Mouse (Mus musculus) lung, postnatal 0 days (tissue): ENCODE results near the gene Zfp143. TPM values are rescaled to one million over a fixed set of nuclear protein-coding genes. Genes with fewer than 3 reads are reported as not detected.
A peak's percentile ranks its signal among the peaks of the same experiment; 100 is the strongest.

Source experiments
- ATAC-seq: fragments of 200-750 bp; cut with Nextera tagmentation; 2 replicates; pipeline ENCODE4 v1.8.0; 2017; ENCODE audit warnings: moderate library complexity
- DNase-seq: peaks from one replicate; pipeline ENCODE4 v3.0.0-alpha.2; 2016; ENCODE audit warnings: low spot score
- H3K27ac ChIP-seq: fragments of 300-500 bp; sonication (generic); 2 replicates; pipeline ENCODE4 v1.5.1; 2014; ENCODE audit warnings: antibody characterized with exemption, mild to moderate bottlenecking, low read length, mixed read lengths
- H3K27me3 ChIP-seq: fragments of 300-500 bp; sonication (generic); replicated peaks from 2 replicates; pipeline ENCODE4 v1.6.1; 2014; ENCODE audit warnings: low read length, mixed read lengths; ENCODE audit not compliant: insufficient read depth
- H3K36me3 ChIP-seq: fragments of 300-500 bp; sonication (generic); 2 replicates; pipeline ENCODE4 v1.6.1; 2014; ENCODE audit warnings: low read length, mixed read lengths; ENCODE audit not compliant: insufficient read depth
- H3K4me1 ChIP-seq: fragments of 300-500 bp; sonication (generic); 2 replicates; pipeline ENCODE4 v1.6.1; 2014; ENCODE audit warnings: antibody characterized with exemption, low read depth, low read length, mixed read lengths; ENCODE audit not compliant: insufficient read depth
- H3K4me2 ChIP-seq: fragments of 300-500 bp; sonication (generic); replicated peaks from 2 replicates; pipeline ENCODE4 v1.6.1; 2014; ENCODE audit warnings: low read depth, mild to moderate bottlenecking, low read length, moderate library complexity, mixed read lengths
- H3K4me3 ChIP-seq: fragments of 300-500 bp; sonication (generic); 2 replicates; pipeline ENCODE4 v1.5.1; 2014; ENCODE audit warnings: low read depth, low read length
- H3K9ac ChIP-seq: fragments of 300-500 bp; sonication (generic); replicated peaks from 2 replicates; pipeline ENCODE4 v1.6.1; 2014; ENCODE audit warnings: low read depth, mild to moderate bottlenecking
- H3K9me3 ChIP-seq: fragments of 300-500 bp; sonication (generic); 2 replicates; pipeline ENCODE4 v1.6.1; 2016; ENCODE audit warnings: low read length, mixed read lengths
- CTCF ChIP-seq: IDR thresholded peaks from 2 replicates; pipeline ENCODE4 v1.5.1; 2016; ENCODE audit warnings: antibody characterized with exemption, mild to moderate bottlenecking
- EP300 ChIP-seq: IDR thresholded peaks from 2 replicates; pipeline ENCODE4 v1.6.1; 2016; ENCODE audit warnings: antibody characterized with exemption, mild to moderate bottlenecking, control low read depth
- WGBS: fragments of 180-500 bp; shearing (Covaris S2); extraction: QIAGEN DNeasy Blood & Tissue Kit; methylation state at CpG from one replicate; pipeline ENCODE4 v1.1.7; 2014; 5-methylcytosine and 5-hydroxymethylcytosine counted together
- polyA plus RNA-seq: library from polyadenylated mRNA; unstranded; fragments of >200 nt; fragmentation: Nextera tagmentation; extraction: Ambion mirVana; gene quantifications from 2 replicates; pipeline ENCODE4 v1.2.1, GENCODE M21; 2015

The Zfp143 gene
- polyA plus RNA-seq: 10.6 and 12.1 TPM in 2 replicates

DNA sequence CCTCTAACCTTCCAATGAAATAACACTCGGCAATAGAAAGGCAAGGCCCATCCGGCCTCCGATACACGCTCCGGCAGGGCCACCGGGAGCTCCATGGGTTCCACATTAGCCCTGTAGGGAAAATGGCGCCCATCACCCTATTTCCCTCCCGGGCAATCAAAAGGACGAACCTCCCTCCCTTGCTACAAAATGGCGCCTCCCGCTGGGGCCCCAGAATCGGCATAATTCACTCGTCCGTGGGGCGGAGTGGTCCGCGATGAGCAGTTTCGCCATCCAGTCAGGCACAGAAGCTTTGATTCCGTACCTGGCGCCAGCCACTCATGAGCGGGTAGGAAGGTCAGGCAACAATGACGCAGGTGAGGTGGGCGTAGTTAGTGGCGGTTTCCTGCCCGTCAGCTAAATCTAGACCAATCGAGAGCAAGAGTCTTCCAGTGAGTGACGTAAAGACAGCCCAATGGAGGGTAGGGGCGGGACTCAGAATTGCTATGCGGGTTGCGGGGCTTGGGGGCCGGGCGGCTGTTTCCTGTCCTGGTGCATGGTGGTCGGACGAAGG is at the start of gene Zfp143:
Gene Zfp143 (plus strand): TSS at position 19 of the 553 bp plus-strand sequence.
- ATAC-seq (peak; percentile 97), DNase-seq (peak; percentile 100)
- peak within 1 kb of the TSS; percentile 99 for H3K9ac ChIP-seq
- under 1% methylated on average over 34 of the region's 34 CpGs for WGBS
- H3K4me1 ChIP-seq: peaks cover 12% of the 10 kb centered on the region; the same call in 1 of the 2 replicates
- no peaks in the 10 kb centered on the region; the same call in 1 of the 2 replicates for H3K36me3 ChIP-seq
- H3K4me2 ChIP-seq: peak within 1 kb of the TSS; percentile 69
- TF ChIP-seq CTCF: peak; percentile 21; the same call in 1 of the 2 replicates
- TF ChIP-seq EP300: peak; percentile 28; the same call in 1 of the 2 replicates
- H3K9me3 ChIP-seq: no peaks in the 10 kb centered on the region
- H3K27ac ChIP-seq: peak within 1 kb of the TSS; percentile 100
- peak within 1 kb of the TSS; percentile 98 for H3K4me3 ChIP-seq
- no peaks in the 10 kb centered on the region for H3K27me3 ChIP-seq

GRCm38 (mm10) chr7:110011417-110011816 is 49.6 kb upstream of the Zfp143 start:
- Histone ChIP-seq H3K27me3 (no peaks in the 10 kb centered on the region), H3K4me3 (no peak overlapping the region), H3K27ac (no peak overlapping the region), H3K9ac (no peak overlapping the region), H3K9me3 (no peaks in the 10 kb centered on the region), H3K4me2 (no peak overlapping the region), H3K36me3 (no peaks in the 10 kb centered on the region), H3K4me1 (no peaks in the 10 kb centered on the region)
- ATAC-seq: no peak
- TF ChIP-seq CTCF (no peak), EP300 (no peak)
- no peak for DNase-seq
- WGBS: 38% methylated on average over 1 of the region's 1 CpGs

GRCm38 (mm10) chr7:110014272-110014671 is 46.7 kb upstream of the Zfp143 start:
- Histone ChIP-seq H3K27ac (no peak overlapping the region), H3K27me3 (no peaks in the 10 kb centered on the region), H3K9ac (no peak overlapping the region), H3K36me3 (no peaks in the 10 kb centered on the region), H3K4me3 (no peak overlapping the region), H3K9me3 (no peaks in the 10 kb centered on the region), H3K4me2 (no peak overlapping the region), H3K4me1 (peaks cover 3% of the 10 kb centered on the region; the same call in 1 of the 2 replicates)
- no peak for ATAC-seq
- no peak for TF ChIP-seq CTCF
- TF ChIP-seq EP300: no peak
- 80% methylated on average over 5 of the region's 5 CpGs for WGBS
- DNase-seq: no peak

DNA sequence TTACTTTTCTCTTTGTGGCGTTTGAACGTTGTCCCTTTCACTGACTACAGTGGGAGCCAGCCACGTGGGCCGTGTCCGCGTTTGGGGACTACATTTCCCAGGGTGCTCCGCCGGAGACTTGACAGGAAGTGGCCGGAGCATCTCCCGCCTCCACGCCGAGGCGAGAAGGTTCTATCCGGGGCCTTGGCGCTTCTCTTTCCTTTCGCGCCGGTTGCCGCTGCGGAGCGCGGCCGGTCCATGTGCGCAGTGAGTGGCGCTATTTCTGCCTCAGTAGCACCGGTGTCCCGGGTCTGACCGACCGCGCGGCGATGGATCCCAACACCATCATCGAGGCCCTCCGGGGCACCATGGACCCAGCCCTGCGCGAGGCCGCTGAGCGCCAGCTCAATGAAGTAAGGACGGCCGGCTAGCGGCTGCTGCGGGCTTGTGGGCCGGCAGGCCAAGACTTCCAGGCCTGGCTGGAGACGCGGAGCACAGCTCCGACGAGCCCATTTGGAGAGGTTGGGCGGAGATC is 42.8 kb upstream of the Zfp143 start, which contains the start of gene Ipo7:
Gene Ipo7 (plus strand): TSS at position 158 of the 514 bp plus-strand sequence.
- H3K4me1 ChIP-seq: peaks cover 3% of the 10 kb centered on the region; the same call in 1 of the 2 replicates
- H3K9me3 ChIP-seq: no peaks in the 10 kb centered on the region
- H3K4me3 ChIP-seq: peak within 1 kb of the TSS; percentile 87
- H3K9ac ChIP-seq: peak within 1 kb of the TSS; percentile 83
- ATAC-seq (peak; percentile 98), DNase-seq (peak; percentile 96)
- H3K27me3 ChIP-seq: no peaks in the 10 kb centered on the region
- H3K4me2 ChIP-seq: peak within 1 kb of the TSS; percentile 80
- no peaks in the 10 kb centered on the region for H3K36me3 ChIP-seq
- TF ChIP-seq CTCF (0 out of 2 replicates have a peak, but pooled peaks have one; percentile 3), EP300 (no peak)
- under 1% methylated on average over 48 of the region's 48 CpGs for WGBS
- H3K27ac ChIP-seq: peak within 1 kb of the TSS; percentile 96

DNA sequence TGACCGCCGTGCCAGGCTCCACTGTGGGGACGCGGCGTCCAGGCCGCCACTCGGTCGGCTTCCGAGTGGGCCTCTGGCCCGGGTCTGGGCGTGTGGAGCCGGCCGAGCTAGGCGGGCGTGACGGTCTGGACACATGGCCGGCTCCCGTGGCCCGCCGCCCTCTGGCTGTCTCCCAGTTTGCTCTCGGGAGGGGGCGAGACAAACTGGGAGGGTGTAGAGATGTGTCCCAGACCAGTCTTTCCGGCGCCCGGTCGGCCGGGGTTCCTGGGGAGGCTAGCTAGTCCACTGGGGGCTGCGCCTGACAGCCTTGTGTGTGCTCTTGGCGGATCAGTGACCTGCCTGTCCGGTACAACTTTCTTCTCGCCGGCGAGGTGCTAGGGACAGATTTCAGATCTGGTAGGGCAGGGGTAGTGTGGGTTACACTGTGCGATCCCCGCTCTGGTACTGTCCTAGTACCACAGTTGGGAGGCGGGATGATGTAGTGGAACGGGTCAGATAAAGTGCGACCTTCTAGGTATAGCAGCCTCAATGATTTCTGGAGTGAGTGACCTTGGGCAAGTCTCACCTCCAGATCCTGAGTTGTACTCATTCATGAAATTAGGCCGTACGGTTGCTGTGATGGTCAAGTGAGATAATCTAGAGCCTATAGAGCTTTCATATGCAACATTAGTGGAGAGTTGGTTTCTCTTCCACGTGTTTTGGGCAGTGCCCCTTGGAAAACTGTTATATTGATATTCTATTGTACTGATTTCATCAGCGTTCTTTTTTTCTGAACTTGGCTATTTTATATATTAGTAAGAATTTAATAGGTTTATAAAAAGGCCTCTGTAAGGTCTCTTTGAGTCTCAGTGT is 42.2 kb upstream of the Zfp143 start:
- DNase-seq (peak; percentile 76), ATAC-seq (peak; percentile 85)
- Histone ChIP-seq H3K4me1 (peaks cover 3% of the 10 kb centered on the region; the same call in 1 of the 2 replicates), H3K4me3 (peak overlapping the region; percentile 87), H3K9ac (peak overlapping the region; percentile 83), H3K4me2 (peak overlapping the region; percentile 80), H3K9me3 (no peaks in the 10 kb centered on the region), H3K27me3 (no peaks in the 10 kb centered on the region), H3K27ac (peak overlapping the region; percentile 96), H3K36me3 (no peaks in the 10 kb centered on the region)
- under 1% methylated on average over 35 of the region's 42 CpGs for WGBS
- TF ChIP-seq EP300 (no peak), CTCF (peak; percentile 10; the same call in 1 of the 2 replicates)

- WGBS: 68% methylated on average over 1 of the region's 1 CpGs
- Histone ChIP-seq H3K9ac (no peak overlapping the region), H3K27me3 (no peaks in the 10 kb centered on the region), H3K27ac (no peak overlapping the region), H3K36me3 (no peaks in the 10 kb centered on the region), H3K4me1 (peaks cover 3% of the 10 kb centered on the region; the same call in 1 of the 2 replicates), H3K9me3 (no peaks in the 10 kb centered on the region), H3K4me3 (no peak overlapping the region), H3K4me2 (no peak overlapping the region)
- ATAC-seq: no peak
- no peak for TF ChIP-seq EP300
- no peak for TF ChIP-seq CTCF
- DNase-seq: no peak
Measured at GRCm38 (mm10) chr7:110023553-110023952, 37.5 kb upstream of the Zfp143 start.
